Mouse (Mus musculus) central nervous system, embryonic 11.5 days (tissue): Measurements from ENCODE around the gene Dchs2. TPM values are rescaled to one million over a fixed set of nuclear protein-coding genes. Genes with fewer than 3 reads are reported as not detected.

Experiments used
- polyA plus RNA-seq: library from polyadenylated mRNA; depleted of rRNA; stranded (reverse); fragments of >200 nt; gene quantifications from 2 replicates; pipeline ENCODE4 v1.2.3, GENCODE M21; 2012; rRNA removed

Gene Dchs2
- polyA plus RNA-seq = 0.22 and 0.46 TPM in 2 replicates

GRCm38 (mm10) chr3:83127726-83128448 lies at the start of gene Dchs2:
Dchs2 (plus strand) TSS chr3:83127948.

Other genes with a start within 250 kb of the Dchs2 start
- 0.01 and 0.02 TPM in 2 replicates for gene Lrat, start 224.0 kb upstream of the Dchs2 start, polyA plus RNA-seq
- gene Fgg, start 120.2 kb upstream of the Dchs2 start, polyA plus RNA-seq = 4.2 and 10.2 TPM in 2 replicates
- gene Fga, start 101.9 kb upstream of the Dchs2 start, polyA plus RNA-seq = 3.0 and 9.4 TPM in 2 replicates
- gene Fgb, start 78.1 kb upstream of the Dchs2 start, polyA plus RNA-seq = 4.3 and 10.8 TPM in 2 replicates
- 90.4 and 124 TPM in 2 replicates for gene Plrg1, start 72.4 kb upstream of the Dchs2 start, polyA plus RNA-seq